Mouse (Mus musculus) embryonic facial prominence, embryonic 14.5 days (tissue): ENCODE measurements around the gene Dbr1. TPM values are rescaled to one million over a fixed set of nuclear protein-coding genes. Genes with fewer than 3 reads are reported as not detected.

Experiments
- ATAC-seq: fragments of 200-750 bp; cut with Nextera tagmentation; 2 replicates; pipeline ENCODE4 v1.8.0; 2017; ENCODE audit warnings: low read depth, moderate number of reproducible peaks, moderate TSS enrichment
- DNase-seq: peaks from one replicate; pipeline ENCODE4 v3.0.0-alpha.2; 2015; ENCODE audit warnings: low spot score
- H3K27ac ChIP-seq: fragments of 300-500 bp; sonication (generic); replicated peaks from 2 replicates; pipeline ENCODE4 v1.5.1; 2014; ENCODE audit warnings: low read depth, mild to moderate bottlenecking, low read length, moderate library complexity
- H3K27me3 ChIP-seq: fragments of 300-500 bp; sonication (generic); replicated peaks from 2 replicates; pipeline ENCODE4 v1.6.1; 2014; ENCODE audit warnings: low read length; ENCODE audit not compliant: control insufficient read depth, insufficient read depth
- H3K36me3 ChIP-seq: fragments of 300-500 bp; sonication (generic); 2 replicates; pipeline ENCODE4 v1.6.1; 2014; ENCODE audit warnings: low read length, mixed read lengths; ENCODE audit not compliant: control insufficient read depth, insufficient read depth
- H3K4me1 ChIP-seq: fragments of 300-500 bp; sonication (generic); 2 replicates; pipeline ENCODE4 v1.6.1; 2014; ENCODE audit warnings: antibody characterized with exemption, low read length; ENCODE audit not compliant: control insufficient read depth, insufficient read depth
- H3K4me2 ChIP-seq: fragments of 300-500 bp; sonication (generic); 2 replicates; pipeline ENCODE4 v1.6.1; 2014; ENCODE audit warnings: low read depth, mild to moderate bottlenecking, low read length, moderate library complexity, mixed read lengths
- H3K4me3 ChIP-seq: fragments of 300-500 bp; sonication (generic); 2 replicates; pipeline ENCODE4 v1.5.1; 2014; ENCODE audit warnings: low read depth, mild to moderate bottlenecking, low read length
- H3K9ac ChIP-seq: fragments of 300-500 bp; sonication (generic); 2 replicates; pipeline ENCODE4 v1.6.1; 2014; ENCODE audit warnings: low read depth, mild to moderate bottlenecking, low read length, moderate library complexity, mixed read lengths
- H3K9me3 ChIP-seq: fragments of 300-500 bp; sonication (generic); 2 replicates; pipeline ENCODE4 v1.6.1; 2016; ENCODE audit warnings: low read length; ENCODE audit not compliant: control insufficient read depth
- WGBS: fragments of 180-500 bp; shearing (Covaris S2); extraction: QIAGEN DNeasy Blood & Tissue Kit; methylation state at CpG from one replicate; pipeline ENCODE4 v1.1.7; 2014; 5-methylcytosine and 5-hydroxymethylcytosine counted together
- polyA plus RNA-seq: library from polyadenylated mRNA; unstranded; fragments of >200 nt; fragmentation: Nextera tagmentation; extraction: Ambion mirVana; gene quantifications from 2 replicates; pipeline ENCODE4 v1.2.1, GENCODE M21; 2014

Dbr1 gene
- polyA plus RNA-seq, 1 experiment from 2014 or later = 19.0 TPM

GRCm38 (mm10) chr9:99558824-99559556 is 16.6 kb upstream of the Dbr1 start:
- no peaks in the 10 kb centered on the region for H3K36me3 ChIP-seq
- no peaks in the 10 kb centered on the region for H3K9me3 ChIP-seq
- no peak for ATAC-seq
- H3K27me3 ChIP-seq = no peaks in the 10 kb centered on the region
- WGBS = 89% methylated on average over 7 of the region's 7 CpGs
- H3K27ac ChIP-seq = no peak overlapping the region
- DNase-seq = no peak
- no peak overlapping the region for H3K9ac ChIP-seq
- H3K4me1 ChIP-seq = no peaks in the 10 kb centered on the region
- no peak overlapping the region for H3K4me3 ChIP-seq
- H3K4me2 ChIP-seq = no peak overlapping the region

- H3K27ac ChIP-seq = no peak overlapping the region
- ATAC-seq (no peak), DNase-seq (no peak)
- H3K4me1 ChIP-seq = no peaks in the 10 kb centered on the region
- H3K4me3 ChIP-seq = no peak overlapping the region
- no peak overlapping the region for H3K4me2 ChIP-seq
- no peaks in the 10 kb centered on the region for H3K36me3 ChIP-seq
- H3K9ac ChIP-seq = no peak overlapping the region
- no peaks in the 10 kb centered on the region for H3K9me3 ChIP-seq
- H3K27me3 ChIP-seq = no peaks in the 10 kb centered on the region
Observed at GRCm38 (mm10) chr9:99559557-99559904, 16.1 kb upstream of the Dbr1 start.

- no peak for DNase-seq
- no peak overlapping the region for H3K4me2 ChIP-seq
- no peaks in the 10 kb centered on the region for H3K36me3 ChIP-seq
- H3K9ac ChIP-seq = no peak overlapping the region
- no peak for ATAC-seq
- no peaks in the 10 kb centered on the region for H3K4me1 ChIP-seq
- no peak overlapping the region for H3K4me3 ChIP-seq
- H3K27me3 ChIP-seq = no peaks in the 10 kb centered on the region
- WGBS = 87% methylated on average over 3 of the region's 3 CpGs
- H3K9me3 ChIP-seq = no peaks in the 10 kb centered on the region
- no peak overlapping the region for H3K27ac ChIP-seq
Observed at GRCm38 (mm10) chr9:99560389-99560788, 15.2 kb upstream of the Dbr1 start.

- no peak for ATAC-seq
- no peak overlapping the region for H3K9ac ChIP-seq
- no peaks in the 10 kb centered on the region for H3K27me3 ChIP-seq
- no peaks in the 10 kb centered on the region for H3K9me3 ChIP-seq
- no peaks in the 10 kb centered on the region for H3K36me3 ChIP-seq
- peaks cover 9% of the 10 kb centered on the region for H3K4me1 ChIP-seq
- H3K4me3 ChIP-seq = no peak overlapping the region
- no peak overlapping the region for H3K27ac ChIP-seq
- peak; percentile 79 for DNase-seq
- H3K4me2 ChIP-seq = no peak overlapping the region
- WGBS = 13% methylated on average over 11 of the region's 11 CpGs
Observed at GRCm38 (mm10) chr9:99563714-99564113, 11.9 kb upstream of the Dbr1 start.

- H3K4me2 ChIP-seq = peak overlapping the region; percentile 91
- peak overlapping the region; percentile 74 for H3K4me3 ChIP-seq
- H3K27ac ChIP-seq = peak overlapping the region; percentile 95; the same call in 1 of the 2 replicates
- peaks cover 9% of the 10 kb centered on the region for H3K4me1 ChIP-seq
- WGBS = 2% methylated on average over 9 of the region's 15 CpGs
- no peak; the same call in 1 of the 2 replicates for ATAC-seq
- H3K36me3 ChIP-seq = no peaks in the 10 kb centered on the region
- H3K27me3 ChIP-seq = no peaks in the 10 kb centered on the region
- H3K9me3 ChIP-seq = no peaks in the 10 kb centered on the region
- H3K9ac ChIP-seq = peak overlapping the region; percentile 95
- peak; percentile 19 for DNase-seq
Observed at GRCm38 (mm10) chr9:99568023-99568346, 7.6 kb upstream of the Dbr1 start.

- peaks cover 9% of the 10 kb centered on the region for H3K4me1 ChIP-seq
- DNase-seq (peak; percentile 93), ATAC-seq (peak; percentile 96)
- H3K4me3 ChIP-seq = peak within 1 kb of the TSS; percentile 74
- peak within 1 kb of the TSS; percentile 95 for H3K27ac ChIP-seq
- no peaks in the 10 kb centered on the region for H3K36me3 ChIP-seq
- H3K4me2 ChIP-seq = peak within 1 kb of the TSS; percentile 91
- no peaks in the 10 kb centered on the region for H3K9me3 ChIP-seq
- H3K27me3 ChIP-seq = no peaks in the 10 kb centered on the region
- H3K9ac ChIP-seq = peak within 1 kb of the TSS; percentile 95
- WGBS = under 1% methylated on average over 52 of the region's 70 CpGs
Observed at GRCm38 (mm10) chr9:99568347-99569070, 7.1 kb upstream of the Dbr1 start, which contains the start of gene Armc8. Armc8 (minus strand) TSS chr9:99568899.

- H3K27ac ChIP-seq = peak overlapping the region; percentile 95
- peak overlapping the region; percentile 95 for H3K9ac ChIP-seq
- 1% methylated on average over 9 of the region's 9 CpGs for whole genome bisulfite sequencing
- peak overlapping the region; percentile 74 for H3K4me3 ChIP-seq
- no peaks in the 10 kb centered on the region for H3K27me3 ChIP-seq
- H3K36me3 ChIP-seq = no peaks in the 10 kb centered on the region
- peak overlapping the region; percentile 91 for H3K4me2 ChIP-seq
- no peaks in the 10 kb centered on the region for H3K9me3 ChIP-seq
- DNase-seq (no peak), ATAC-seq (peak; percentile 71)
- peaks cover 9% of the 10 kb centered on the region for H3K4me1 ChIP-seq
Observed at GRCm38 (mm10) chr9:99569071-99569397, 6.6 kb upstream of the Dbr1 start.

GRCm38 (mm10) chr9:99580655-99581054 is 5.1 kb downstream of the Dbr1 start:
- no peaks in the 10 kb centered on the region for H3K9me3 ChIP-seq
- 44% methylated on average over 2 of the region's 2 CpGs for WGBS
- no peak overlapping the region for H3K27ac ChIP-seq
- H3K27me3 ChIP-seq = no peaks in the 10 kb centered on the region
- DNase-seq = peak; percentile 59
- peaks cover 44% of the 10 kb centered on the region for H3K36me3 ChIP-seq
- H3K4me2 ChIP-seq = no peak overlapping the region
- no peak overlapping the region for H3K4me3 ChIP-seq
- peaks cover 3% of the 10 kb centered on the region; the same call in 1 of the 2 replicates for H3K4me1 ChIP-seq
- no peak overlapping the region for H3K9ac ChIP-seq
- no peak for ATAC-seq
